Mouse (Mus musculus) limb, embryonic 13.5 days (tissue): Measurements from ENCODE around the gene Man2a2. TPM values are rescaled to one million over a fixed set of nuclear protein-coding genes. Genes with fewer than 3 reads are reported as not detected.
A peak's percentile ranks its signal among the peaks of the same experiment; 100 is the strongest.

ENCODE experiments used
- ATAC-seq: fragments of 200-750 bp; cut with Nextera tagmentation; 2 replicates; pipeline ENCODE4 v1.8.0; 2017; ENCODE audit warnings: low read depth, moderate number of reproducible peaks, moderate TSS enrichment; ENCODE audit not compliant: low FRiP score
- H3K27ac ChIP-seq: fragments of 300-500 bp; sonication (generic); 2 replicates; pipeline ENCODE4 v1.5.1; 2015; ENCODE audit warnings: inconsistent platforms, mild to moderate bottlenecking, moderate library complexity
- H3K27me3 ChIP-seq: fragments of 300-500 bp; sonication (generic); 2 replicates; pipeline ENCODE4 v1.6.1; 2015; ENCODE audit warnings: mild to moderate bottlenecking, inconsistent platforms
- H3K36me3 ChIP-seq: fragments of 300-500 bp; sonication (generic); 2 replicates; pipeline ENCODE4 v1.6.1; 2015; ENCODE audit warnings: inconsistent platforms, mild to moderate bottlenecking, moderate library complexity
- H3K4me1 ChIP-seq: fragments of 300-500 bp; sonication (generic); 2 replicates; pipeline ENCODE4 v1.6.1; 2015; ENCODE audit warnings: inconsistent platforms
- H3K4me2 ChIP-seq: fragments of 300-500 bp; sonication (generic); replicated peaks from 2 replicates; pipeline ENCODE4 v1.6.1; 2015; ENCODE audit warnings: inconsistent platforms, mild to moderate bottlenecking, moderate library complexity
- H3K4me3 ChIP-seq: fragments of 300-500 bp; sonication (generic); 2 replicates; pipeline ENCODE4 v1.5.1; 2015; ENCODE audit warnings: moderate library complexity, mild to moderate bottlenecking, inconsistent platforms
- H3K9ac ChIP-seq: fragments of 300-500 bp; sonication (generic); 2 replicates; pipeline ENCODE4 v1.6.1; 2015; ENCODE audit warnings: mild to moderate bottlenecking, inconsistent platforms
- H3K9me3 ChIP-seq: fragments of 300-500 bp; sonication (generic); 2 replicates; pipeline ENCODE4 v1.6.1; 2016; ENCODE audit warnings: inconsistent platforms
- WGBS: fragments of 180-500 bp; shearing (Covaris S2); methylation state at CpG from one replicate; pipeline ENCODE4 v1.1.7; 2015; 5-methylcytosine and 5-hydroxymethylcytosine counted together
- polyA plus RNA-seq: library from polyadenylated mRNA; unstranded; fragments of >200 nt; fragmentation: Nextera tagmentation; extraction: Ambion mirVana; gene quantifications from 2 replicates; pipeline ENCODE4 v1.2.1, GENCODE M21; 2015

Gene Man2a2
- polyA plus RNA-seq, 1 experiment from 2014 or later = 24.4 TPM

DNA sequence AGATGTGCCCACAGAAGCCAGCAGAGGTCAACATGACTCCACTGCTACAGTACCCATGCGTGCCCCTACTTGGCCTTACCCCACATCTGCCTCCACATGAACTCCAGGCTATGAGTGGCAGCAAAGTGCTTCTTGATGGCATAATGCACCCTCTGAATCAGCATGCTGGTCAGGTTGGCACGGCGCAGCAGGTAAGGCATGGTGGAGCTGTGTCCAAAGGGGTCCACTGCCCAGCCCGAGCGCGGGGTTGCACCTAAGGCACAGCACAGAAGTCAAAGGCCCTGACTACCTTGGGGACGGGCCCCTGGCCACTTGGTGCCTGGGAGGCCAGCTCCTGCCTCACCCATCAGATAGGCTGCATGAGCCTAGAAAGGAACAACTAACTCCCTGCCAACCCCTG lies 3.9 kb downstream of the Man2a2 start:
- Histone ChIP-seq H3K4me1 (peaks cover 16% of the 10 kb centered on the region), H3K27me3 (no peaks in the 10 kb centered on the region), H3K4me2 (no peak overlapping the region), H3K4me3 (no peak overlapping the region), H3K9me3 (peaks cover 2% of the 10 kb centered on the region; the same call in 1 of the 2 replicates), H3K36me3 (peaks cover 65% of the 10 kb centered on the region), H3K27ac (no peak overlapping the region), H3K9ac (no peak overlapping the region)
- ATAC-seq = no peak
- WGBS = 96% methylated on average over 7 of the region's 7 CpGs

DNA sequence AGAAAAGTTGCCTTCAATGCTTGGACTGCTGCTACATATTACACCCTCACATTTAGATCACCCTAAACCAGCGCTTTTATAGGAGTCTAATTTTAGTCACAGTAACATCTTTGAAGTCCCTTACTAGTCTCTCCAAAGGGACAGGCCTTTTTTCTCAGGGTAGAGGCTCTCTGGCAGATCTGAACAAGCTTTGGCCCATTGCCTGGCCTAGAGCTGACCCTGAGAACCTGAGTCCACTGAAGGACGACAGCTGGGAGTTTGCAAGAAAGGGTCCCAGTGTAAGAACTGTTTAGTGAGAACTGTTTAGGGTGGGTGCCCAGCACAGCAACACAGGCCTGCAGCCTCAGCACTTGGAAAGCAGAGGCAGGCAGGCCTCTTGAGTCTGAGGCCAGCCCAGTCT lies 5.4 kb downstream of the Man2a2 start:
- ATAC-seq = no peak
- peaks cover 79% of the 10 kb centered on the region for H3K36me3 ChIP-seq
- H3K4me1 ChIP-seq = peaks cover 16% of the 10 kb centered on the region
- H3K9ac ChIP-seq = no peak overlapping the region
- no peak overlapping the region for H3K4me2 ChIP-seq
- peaks cover 2% of the 10 kb centered on the region; the same call in 1 of the 2 replicates for H3K9me3 ChIP-seq
- H3K27me3 ChIP-seq = no peaks in the 10 kb centered on the region
- H3K27ac ChIP-seq = no peak overlapping the region
- 88% methylated on average over 2 of the region's 2 CpGs for WGBS
- H3K4me3 ChIP-seq = no peak overlapping the region

DNA sequence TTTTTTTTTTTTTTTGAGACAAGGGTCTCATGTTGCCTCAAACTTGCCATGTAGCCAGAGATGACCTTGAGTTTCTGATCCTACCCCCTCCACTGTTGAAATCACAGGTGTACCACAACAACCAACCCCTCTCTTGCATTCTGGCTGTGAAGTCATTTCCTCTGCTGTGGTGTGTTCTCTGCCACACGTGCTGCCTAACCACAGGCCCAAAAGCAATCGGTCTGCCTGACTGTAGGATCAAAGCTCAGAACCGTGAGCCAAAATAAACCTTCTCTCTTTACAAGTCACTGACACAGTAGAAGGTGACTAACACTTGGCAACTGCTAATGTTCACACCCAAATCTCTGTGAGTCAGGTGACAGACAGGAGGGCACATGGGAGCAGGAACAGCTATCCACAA lies 10.7 kb downstream of the Man2a2 start:
- Histone ChIP-seq H3K27me3 (no peaks in the 10 kb centered on the region), H3K36me3 (peaks cover 99% of the 10 kb centered on the region), H3K9ac (no peak overlapping the region), H3K27ac (no peak overlapping the region), H3K4me2 (no peak overlapping the region), H3K4me1 (no peaks in the 10 kb centered on the region), H3K9me3 (peaks cover 2% of the 10 kb centered on the region; the same call in 1 of the 2 replicates), H3K4me3 (no peak overlapping the region)
- WGBS = 57% methylated on average over 3 of the region's 3 CpGs
- no peak for ATAC-seq

DNA sequence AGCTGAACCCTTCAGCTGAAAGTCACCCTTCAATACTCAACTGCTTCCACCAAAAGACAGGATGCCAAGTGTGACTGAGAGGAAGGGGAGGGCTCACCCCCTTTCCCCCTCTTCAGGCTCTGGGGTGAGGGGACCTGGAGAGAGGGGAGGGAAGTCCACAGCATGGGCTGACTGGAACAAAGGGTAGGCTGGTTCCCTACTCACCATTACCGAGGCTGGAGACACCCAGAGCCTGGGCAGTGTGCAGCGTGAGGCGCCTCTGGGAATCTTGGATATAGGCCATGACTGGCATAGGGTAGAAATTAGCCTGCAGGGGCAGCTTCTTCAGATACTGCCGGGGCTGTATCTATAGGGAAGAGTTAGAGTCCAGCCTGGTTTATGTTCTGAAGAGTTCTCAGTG lies 13.1 kb downstream of the Man2a2 start:
- Histone ChIP-seq H3K36me3 (peaks cover 94% of the 10 kb centered on the region), H3K27me3 (no peaks in the 10 kb centered on the region), H3K27ac (no peak overlapping the region), H3K4me2 (no peak overlapping the region), H3K9ac (no peak overlapping the region), H3K9me3 (no peaks in the 10 kb centered on the region), H3K4me1 (no peaks in the 10 kb centered on the region), H3K4me3 (no peak overlapping the region)
- 87% methylated on average over 4 of the region's 4 CpGs for WGBS
- no peak for ATAC-seq

DNA sequence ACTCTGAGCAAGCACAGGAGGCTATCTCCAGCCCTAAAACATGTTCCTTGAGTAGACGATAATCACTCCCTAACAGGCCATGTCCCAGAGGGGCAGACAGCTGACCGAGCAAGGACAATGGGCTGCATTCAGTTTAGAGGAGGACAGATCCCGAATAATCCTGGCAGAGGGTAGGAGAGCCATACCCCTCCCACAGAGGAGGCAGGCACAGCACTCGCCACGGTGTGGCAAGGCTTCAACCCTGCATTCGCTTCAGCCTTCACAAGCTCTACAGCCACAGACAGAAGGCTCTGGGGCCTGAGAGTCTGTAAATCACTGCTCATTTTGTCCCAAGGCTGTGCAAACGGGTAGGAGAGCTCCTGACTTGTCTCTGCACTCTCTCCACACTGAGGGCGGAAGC lies 14.0 kb downstream of the Man2a2 start:
- WGBS = 62% methylated on average over 8 of the region's 8 CpGs
- no peaks in the 10 kb centered on the region for H3K9me3 ChIP-seq
- H3K4me2 ChIP-seq = no peak overlapping the region
- no peak overlapping the region for H3K27ac ChIP-seq
- no peak overlapping the region for H3K9ac ChIP-seq
- H3K27me3 ChIP-seq = no peaks in the 10 kb centered on the region
- no peaks in the 10 kb centered on the region for H3K4me1 ChIP-seq
- H3K36me3 ChIP-seq = peaks cover 94% of the 10 kb centered on the region
- no peak overlapping the region for H3K4me3 ChIP-seq
- ATAC-seq = no peak

DNA sequence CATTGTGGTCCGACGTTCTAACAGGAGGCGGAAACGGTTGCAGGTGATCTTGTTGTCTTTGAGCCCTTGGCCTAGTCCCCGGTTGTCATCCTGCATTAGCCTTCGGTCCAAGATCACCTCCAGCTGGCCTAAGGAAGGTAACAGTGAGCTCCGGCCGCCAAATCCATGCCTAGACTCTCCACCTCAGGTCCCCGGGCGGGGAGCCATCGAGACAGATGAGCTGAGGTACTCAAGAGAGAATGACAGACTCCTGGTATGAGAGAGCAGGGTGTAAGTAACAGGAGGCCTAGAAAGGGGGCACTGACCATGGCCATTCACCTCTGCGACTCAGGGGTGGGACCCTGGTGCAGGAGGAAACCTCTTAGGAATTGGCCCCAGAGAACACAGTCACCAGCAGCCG lies 14.8 kb downstream of the Man2a2 start:
- 92% methylated on average over 13 of the region's 13 CpGs for WGBS
- Histone ChIP-seq H3K4me2 (no peak overlapping the region), H3K27me3 (no peaks in the 10 kb centered on the region), H3K36me3 (peaks cover 92% of the 10 kb centered on the region), H3K4me3 (no peak overlapping the region), H3K9me3 (no peaks in the 10 kb centered on the region), H3K27ac (no peak overlapping the region), H3K4me1 (no peaks in the 10 kb centered on the region), H3K9ac (no peak overlapping the region)
- no peak for ATAC-seq

DNA sequence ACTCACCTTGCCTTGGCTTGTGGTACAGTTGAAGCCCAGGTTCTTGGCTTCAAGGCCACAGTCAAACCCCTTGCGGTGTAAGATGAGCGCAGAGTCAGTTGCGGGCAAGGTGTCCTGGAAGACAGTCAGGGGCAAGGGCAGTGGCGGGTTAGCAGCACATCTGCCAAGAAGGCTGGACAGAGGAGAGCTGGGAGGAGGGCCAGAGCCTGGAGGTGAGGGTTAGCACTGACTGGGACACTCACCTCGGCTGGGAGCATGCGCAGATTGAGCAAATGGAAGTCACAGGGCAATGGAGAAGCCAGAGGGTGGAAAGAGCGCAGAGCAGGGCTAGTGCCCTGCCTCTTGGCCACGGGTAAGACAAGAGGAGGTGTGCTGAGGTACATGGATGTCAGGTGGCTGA lies 18.3 kb downstream of the Man2a2 start:
- no peak overlapping the region for H3K27ac ChIP-seq
- H3K36me3 ChIP-seq = peaks cover 73% of the 10 kb centered on the region
- ATAC-seq = no peak
- no peak overlapping the region for H3K9ac ChIP-seq
- 91% methylated on average over 8 of the region's 8 CpGs for WGBS
- no peaks in the 10 kb centered on the region for H3K27me3 ChIP-seq
- no peaks in the 10 kb centered on the region for H3K9me3 ChIP-seq
- H3K4me1 ChIP-seq = peaks cover 10% of the 10 kb centered on the region
- H3K4me3 ChIP-seq = no peak overlapping the region
- H3K4me2 ChIP-seq = no peak overlapping the region

DNA sequence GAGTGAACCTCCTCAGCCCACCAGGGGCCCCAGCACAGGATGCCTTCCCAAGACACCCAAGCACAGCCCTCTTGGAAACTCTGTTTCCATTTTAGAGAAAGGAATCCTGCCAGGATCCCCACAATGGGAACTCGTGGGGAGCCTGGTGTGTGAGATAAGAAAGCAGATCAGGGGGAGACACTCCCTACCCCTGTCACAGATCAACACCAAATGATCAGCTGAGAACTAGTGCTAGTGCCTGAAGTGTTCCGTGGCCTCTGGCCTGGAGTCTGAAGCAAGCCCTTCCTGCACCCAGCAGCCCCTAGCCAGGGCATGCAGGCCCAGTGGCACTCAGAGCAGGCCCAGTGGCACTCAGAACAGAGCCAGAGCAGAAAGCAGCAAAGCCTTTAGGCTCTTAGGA lies 20.4 kb downstream of the Man2a2 start:
- H3K27me3 ChIP-seq = no peaks in the 10 kb centered on the region
- no peak for ATAC-seq
- no peak overlapping the region for H3K27ac ChIP-seq
- no peak overlapping the region for H3K4me2 ChIP-seq
- 79% methylated on average over 2 of the region's 2 CpGs for WGBS
- H3K9ac ChIP-seq = no peak overlapping the region
- peaks cover 53% of the 10 kb centered on the region for H3K36me3 ChIP-seq
- H3K9me3 ChIP-seq = no peaks in the 10 kb centered on the region
- H3K4me1 ChIP-seq = peaks cover 25% of the 10 kb centered on the region
- H3K4me3 ChIP-seq = no peak overlapping the region

DNA sequence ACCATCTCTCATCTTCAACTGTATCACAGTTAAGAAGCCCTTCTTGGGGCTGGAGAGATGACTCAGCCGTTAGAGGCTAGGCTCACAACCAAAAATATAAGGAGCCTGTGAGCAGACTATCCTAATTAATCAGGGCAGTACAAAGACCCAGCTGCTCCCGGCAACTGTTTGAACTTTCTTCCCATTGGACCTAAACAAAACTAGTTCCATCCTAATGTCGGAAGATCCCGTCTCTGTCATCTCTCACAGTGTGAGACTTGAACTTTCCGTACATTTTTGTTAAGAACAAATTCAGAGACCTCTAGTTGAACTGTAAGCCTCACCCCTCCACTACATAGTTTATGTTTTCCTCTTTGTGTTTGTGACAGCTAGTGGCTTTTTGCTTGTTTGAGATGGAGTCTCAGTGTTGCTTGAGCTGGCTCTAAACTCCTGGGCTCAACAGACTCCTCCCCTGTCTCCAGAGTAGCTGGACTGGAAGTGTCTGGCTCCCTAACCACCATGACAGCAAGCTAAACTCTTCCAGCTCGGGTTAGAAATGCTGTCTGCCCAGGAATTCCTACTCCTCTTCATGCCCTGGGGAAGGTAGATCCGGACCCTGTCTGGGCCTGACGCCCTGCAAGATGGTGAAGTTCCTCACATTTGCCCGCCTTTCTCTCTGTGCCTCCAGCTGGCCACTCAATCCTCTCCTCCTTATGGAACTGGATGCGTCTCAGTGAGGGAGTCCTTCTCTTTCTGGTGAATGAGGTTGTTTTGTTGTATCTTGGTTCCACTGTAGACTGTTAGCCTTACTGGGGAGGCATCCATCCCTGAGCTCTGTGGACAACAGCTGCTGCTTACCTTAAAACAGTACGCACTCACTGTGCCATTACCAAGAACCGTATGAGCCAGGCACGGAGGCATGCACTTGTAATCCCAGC lies 23.2 kb downstream of the Man2a2 start:
- no peaks in the 10 kb centered on the region for H3K9me3 ChIP-seq
- no peak for ATAC-seq
- no peak overlapping the region for H3K4me2 ChIP-seq
- H3K9ac ChIP-seq = no peak overlapping the region; the same call in 1 of the 2 replicates
- H3K36me3 ChIP-seq = peaks cover 36% of the 10 kb centered on the region
- H3K27me3 ChIP-seq = no peaks in the 10 kb centered on the region
- H3K4me1 ChIP-seq = peaks cover 31% of the 10 kb centered on the region
- H3K27ac ChIP-seq = peak overlapping the region; percentile 61; the same call in 1 of the 2 replicates
- WGBS = 51% methylated on average over 13 of the region's 13 CpGs
- H3K4me3 ChIP-seq = no peak overlapping the region

DNA sequence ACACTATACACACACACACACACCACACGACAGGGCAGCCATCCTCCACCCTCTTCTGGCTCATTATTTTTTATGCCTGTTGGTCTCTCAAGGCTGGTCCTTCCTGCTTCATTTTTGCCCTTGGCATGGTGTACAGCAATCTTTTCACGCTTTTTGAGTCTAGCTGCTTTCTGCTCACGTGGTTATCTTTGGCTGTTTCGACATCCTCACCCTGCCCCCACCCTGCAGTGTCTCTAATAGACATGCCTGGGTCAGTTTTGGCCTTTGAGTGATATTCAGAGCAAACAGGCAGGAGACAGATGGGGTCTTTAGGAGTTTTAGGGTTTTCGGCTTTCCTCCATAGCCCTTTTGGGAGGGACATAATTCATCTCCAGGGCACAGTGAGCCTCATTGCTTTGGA lies 24.3 kb downstream of the Man2a2 start:
- peaks cover 34% of the 10 kb centered on the region for H3K4me1 ChIP-seq
- ATAC-seq = no peak
- H3K9me3 ChIP-seq = no peaks in the 10 kb centered on the region
- H3K36me3 ChIP-seq = peaks cover 26% of the 10 kb centered on the region
- 0 out of 2 replicates have a peak overlapping the region, but pooled peaks have one; percentile 15 for H3K27ac ChIP-seq
- no peaks in the 10 kb centered on the region for H3K27me3 ChIP-seq
- H3K4me3 ChIP-seq = no peak overlapping the region
- H3K4me2 ChIP-seq = no peak overlapping the region
- no peak overlapping the region for H3K9ac ChIP-seq
- WGBS = 74% methylated on average over 5 of the region's 5 CpGs

DNA sequence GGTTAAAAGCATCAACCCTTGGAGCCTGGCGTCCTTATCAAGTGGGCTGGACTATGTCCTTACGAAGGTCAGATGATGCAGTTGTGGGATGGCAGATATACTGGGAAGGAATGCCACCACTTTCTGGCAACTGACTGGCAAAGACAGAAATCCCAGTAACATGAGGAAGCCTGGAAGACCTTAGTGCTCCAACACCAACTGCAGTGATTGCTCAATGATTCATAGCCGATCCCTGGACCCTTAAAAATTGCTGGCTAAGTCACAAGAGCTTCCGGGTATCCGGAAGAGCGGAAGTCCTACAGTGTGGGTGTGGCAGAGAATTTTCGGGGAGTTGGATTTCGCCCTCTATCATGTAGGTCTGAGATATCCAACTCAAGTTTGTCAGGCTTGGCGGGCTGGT lies 25.0 kb downstream of the Man2a2 start:
- H3K4me3 ChIP-seq = no peak overlapping the region
- no peaks in the 10 kb centered on the region for H3K27me3 ChIP-seq
- H3K4me2 ChIP-seq = no peak overlapping the region
- no peak overlapping the region for H3K27ac ChIP-seq
- peaks cover 36% of the 10 kb centered on the region for H3K4me1 ChIP-seq
- no peak for ATAC-seq
- WGBS = 93% methylated on average over 9 of the region's 9 CpGs
- no peak overlapping the region for H3K9ac ChIP-seq
- no peaks in the 10 kb centered on the region for H3K9me3 ChIP-seq
- peaks cover 20% of the 10 kb centered on the region for H3K36me3 ChIP-seq

DNA sequence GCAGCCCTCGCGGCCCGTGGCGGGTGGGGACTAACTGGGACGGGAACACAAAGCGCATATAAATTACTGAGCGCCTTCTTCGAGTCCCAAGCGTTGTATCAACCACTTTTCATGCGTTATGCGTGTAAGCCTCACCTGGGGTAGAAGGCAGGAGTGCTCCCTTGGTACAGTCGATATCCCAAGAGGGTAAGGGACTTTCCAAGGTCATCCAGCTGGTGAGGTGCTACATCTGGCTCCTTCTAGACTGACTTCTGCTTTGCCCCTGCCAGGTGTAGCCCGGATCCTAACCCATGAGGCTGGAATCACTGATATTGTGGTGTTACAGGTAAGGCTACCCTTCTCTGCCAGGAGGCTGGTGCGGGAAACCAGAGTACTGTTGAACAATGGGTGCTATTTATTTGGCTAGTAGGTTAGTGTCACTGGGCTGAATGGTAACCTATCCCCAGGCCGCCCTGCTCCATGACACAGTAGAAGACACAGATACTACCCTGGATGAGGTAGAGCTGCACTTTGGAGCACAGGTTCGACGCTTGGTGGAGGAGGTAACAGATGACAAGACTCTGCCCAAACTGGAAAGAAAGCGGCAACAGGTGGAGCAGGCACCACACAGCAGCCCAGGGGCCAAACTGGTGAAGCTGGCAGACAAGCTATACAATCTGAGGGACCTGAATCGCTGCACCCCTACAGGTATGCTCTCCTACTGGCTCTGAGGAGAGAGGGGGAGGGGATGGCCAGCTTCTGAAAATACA lies 27.7 kb downstream of the Man2a2 start:
- H3K36me3 ChIP-seq = peaks cover 7% of the 10 kb centered on the region
- H3K4me1 ChIP-seq = peaks cover 47% of the 10 kb centered on the region
- H3K27me3 ChIP-seq = no peaks in the 10 kb centered on the region
- no peaks in the 10 kb centered on the region for H3K9me3 ChIP-seq
- peak overlapping the region; percentile 76 for H3K4me2 ChIP-seq
- 27% methylated on average over 19 of the region's 19 CpGs for WGBS
- ATAC-seq = no peak
- H3K9ac ChIP-seq = peak overlapping the region; percentile 79
- H3K27ac ChIP-seq = peak overlapping the region; percentile 56; the same call in 1 of the 2 replicates
- H3K4me3 ChIP-seq = peak overlapping the region; percentile 56
